Mouse (Mus musculus): ENCODE measurements around the gene Spag17.

Spag17 gene

DNA sequence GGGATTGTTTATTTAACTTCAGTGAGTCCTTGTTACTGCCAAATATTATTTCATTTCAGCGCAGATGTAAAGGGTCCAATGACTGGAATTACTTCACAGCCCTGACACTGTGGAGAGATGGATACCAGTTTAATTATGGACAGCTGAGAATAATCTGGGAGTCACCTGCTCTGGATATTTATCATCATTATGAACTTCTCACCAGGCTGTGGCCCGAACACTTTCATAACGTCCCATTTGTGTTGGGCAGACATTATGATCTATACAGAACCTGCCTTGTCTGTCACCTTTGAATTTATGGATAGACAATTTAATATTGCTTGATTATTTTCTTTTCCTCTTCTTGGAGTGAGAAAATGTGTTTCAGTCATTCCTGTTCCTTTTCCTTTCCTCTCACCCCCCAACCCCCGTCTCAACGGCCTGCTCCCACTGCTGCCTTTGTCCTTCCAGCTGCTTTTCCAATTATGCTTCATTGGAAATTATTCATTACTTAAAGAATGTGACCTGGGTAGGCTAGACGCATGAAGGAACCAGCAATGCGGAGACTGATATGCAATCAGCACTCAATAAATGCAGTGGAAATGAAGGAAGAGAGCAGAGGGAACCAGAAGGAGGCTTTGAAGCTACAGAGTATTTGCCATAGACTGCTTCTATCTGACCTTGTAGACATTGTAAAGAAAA, 74.7 kb downstream of the Spag17 start:
- in situ Hi-C loops (cut with MboI; ENCODE audit: low sequenced_read_pairs) = no loop called here

DNA sequence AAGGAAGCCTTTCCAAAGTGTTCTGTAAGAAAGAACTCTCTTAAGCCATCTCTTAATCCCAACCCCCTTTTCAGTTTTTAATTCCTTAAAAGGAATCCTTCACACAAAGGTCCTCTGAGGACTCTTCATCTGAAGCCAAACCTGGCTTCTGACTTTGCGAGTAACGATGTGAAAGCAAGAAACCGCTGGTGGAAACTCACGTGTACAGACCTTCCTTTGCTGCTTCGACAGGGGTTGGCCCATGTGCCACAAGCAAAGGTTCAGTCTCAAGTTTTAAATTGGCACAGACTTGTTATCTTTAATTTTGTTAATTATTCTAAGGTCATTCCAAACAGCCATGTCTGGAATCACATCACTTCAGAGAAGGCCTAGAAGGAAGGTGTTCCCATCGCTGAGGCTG, 79.1 kb downstream of the Spag17 start:
- in situ Hi-C loops (cut with MboI; ENCODE audit: low sequenced_read_pairs) = no loop called here

DNA sequence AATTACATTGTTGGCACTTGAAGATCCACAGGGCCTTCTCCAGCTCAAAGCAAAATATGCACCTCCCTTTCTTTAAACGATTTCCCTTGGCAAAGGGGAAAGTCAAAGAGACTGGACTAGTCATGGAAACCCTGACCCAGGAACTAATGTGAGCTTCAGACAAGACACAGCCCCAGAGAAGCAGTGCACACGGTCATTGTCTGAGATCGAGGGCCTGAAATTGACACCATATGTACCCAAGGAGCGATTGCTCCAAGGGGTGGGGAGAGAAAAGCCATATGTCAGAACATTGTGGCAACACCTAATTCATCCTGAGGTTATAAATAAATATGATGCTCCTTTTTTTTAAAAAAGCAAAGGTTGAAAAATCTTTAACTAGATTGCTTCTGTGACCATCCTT, 80.7 kb downstream of the Spag17 start:
- in situ Hi-C loops (cut with MboI; ENCODE audit: low sequenced_read_pairs) = no loop called here

DNA sequence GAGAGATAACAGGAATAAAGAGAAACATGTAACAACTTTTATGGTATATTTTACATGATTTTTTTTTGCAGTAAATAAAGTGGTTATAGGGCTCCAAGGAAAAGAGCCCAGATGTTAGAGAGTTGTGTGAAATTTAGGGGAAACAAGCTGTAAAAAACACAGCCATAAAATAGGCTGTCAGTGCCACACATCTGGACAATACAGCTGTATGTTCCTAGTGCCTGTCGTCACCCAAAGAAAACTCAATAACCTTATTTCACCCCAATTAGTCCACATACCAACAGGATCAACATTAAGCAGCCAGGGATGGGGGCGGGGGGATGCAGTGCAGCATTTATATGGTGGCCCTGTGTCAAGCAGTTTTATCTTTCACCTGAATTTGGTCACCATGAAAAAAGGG, 81.1 kb downstream of the Spag17 start:
- in situ Hi-C loops (cut with MboI; ENCODE audit: low sequenced_read_pairs) = no loop called here

DNA sequence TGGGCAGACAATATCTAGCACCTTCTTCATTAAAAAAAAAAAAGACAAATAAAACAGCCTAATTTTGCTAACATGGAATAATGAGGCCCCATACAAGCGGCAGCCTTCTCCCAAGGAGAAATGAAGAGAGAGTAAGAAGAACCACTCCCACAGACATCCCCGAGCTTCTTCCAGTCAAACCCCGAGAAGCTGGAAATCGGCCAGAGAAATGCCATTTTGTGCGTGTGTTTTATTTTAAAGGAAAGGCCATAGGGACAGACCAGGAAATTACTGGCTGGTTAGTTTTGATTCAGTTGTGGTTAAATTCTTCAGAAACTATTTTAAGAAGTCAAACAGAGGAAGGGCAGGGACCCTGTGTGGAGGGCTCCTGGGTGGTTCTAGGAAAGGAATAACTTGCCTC, 85.6 kb downstream of the Spag17 start:
- in situ Hi-C loops (cut with MboI; ENCODE audit: low sequenced_read_pairs) = no loop called here

DNA sequence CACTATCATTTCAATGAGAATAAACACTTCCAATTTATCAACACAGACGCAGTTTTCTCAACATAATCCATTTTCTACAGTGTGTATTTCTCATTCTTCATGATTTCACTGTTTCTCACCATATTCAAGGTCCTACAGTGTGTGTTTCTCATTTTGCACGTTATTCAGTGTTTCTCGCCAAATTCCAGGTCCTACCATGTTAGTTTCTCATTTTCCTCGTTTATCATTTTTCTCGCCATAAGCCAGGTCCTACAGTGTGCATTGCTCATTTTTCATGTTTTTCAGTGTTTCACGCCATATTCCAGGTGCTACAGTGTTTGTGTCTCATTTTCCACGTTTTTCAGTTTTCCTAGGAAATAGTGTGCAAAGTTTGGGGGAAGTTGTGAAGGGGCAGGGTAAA, 95.8 kb downstream of the Spag17 start:
- in situ Hi-C loops (cut with MboI; ENCODE audit: low sequenced_read_pairs) = no loop called here

DNA sequence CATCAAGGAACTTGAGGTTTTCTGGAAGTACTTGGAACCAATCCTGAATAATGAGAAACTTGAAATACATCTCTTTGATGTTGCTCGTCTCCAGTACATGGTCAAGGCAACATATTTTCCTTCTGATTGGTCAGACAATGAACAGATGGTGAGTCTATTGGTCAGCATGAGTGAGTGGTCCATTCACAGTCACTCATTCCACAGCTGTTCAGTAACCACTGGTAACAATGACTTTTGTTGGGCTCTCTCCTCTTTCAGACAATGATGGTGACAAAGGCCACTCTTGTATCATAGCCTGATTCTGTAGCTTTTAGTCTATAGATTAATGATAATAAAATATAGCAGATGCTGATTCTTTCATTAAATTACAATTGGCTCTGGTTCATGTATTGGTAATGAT, 119.5 kb downstream of the Spag17 start:
- in situ Hi-C loops (cut with MboI; ENCODE audit: low sequenced_read_pairs) = no loop called here

DNA sequence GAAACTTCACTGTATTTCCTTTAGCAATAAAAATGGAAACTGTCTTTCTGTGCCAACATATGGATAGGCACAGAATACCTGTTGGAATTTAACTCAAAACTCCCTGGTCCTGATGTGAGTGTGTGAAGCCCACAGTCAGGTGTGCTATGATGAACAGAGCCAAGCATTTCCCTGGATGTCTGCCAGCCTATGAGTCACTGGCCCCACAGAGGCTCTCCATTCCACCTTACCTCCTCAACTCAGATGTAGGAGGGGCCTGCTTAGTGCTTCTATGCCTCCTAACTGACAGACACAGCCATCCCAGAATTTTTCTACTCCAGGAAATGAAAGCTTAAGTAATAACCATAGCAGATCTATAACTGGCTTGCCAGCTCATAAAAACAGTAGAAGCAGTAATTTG, 124.6 kb downstream of the Spag17 start:
- in situ Hi-C loops (cut with MboI; ENCODE audit: low sequenced_read_pairs) = no loop called here

DNA sequence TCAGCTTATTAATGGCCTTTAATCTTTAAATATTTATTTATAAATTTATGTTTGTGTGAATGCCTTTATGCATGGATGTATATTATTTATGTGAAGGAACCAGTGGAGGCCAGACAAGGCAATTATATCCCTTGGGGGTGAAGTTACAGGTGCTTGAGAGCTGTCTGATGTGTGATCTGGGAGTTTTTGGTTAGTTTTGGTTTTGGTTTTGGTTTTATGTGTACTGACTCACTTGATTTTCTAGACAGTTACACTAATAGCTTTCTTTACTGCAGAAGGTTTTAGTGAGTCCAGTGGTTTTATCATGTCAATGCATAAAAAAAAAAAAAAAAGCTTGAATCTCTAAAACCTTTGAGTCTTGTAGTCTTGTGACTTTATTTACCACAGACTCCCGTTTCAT, 128.9 kb downstream of the Spag17 start:
- in situ Hi-C loops (cut with MboI; ENCODE audit: low sequenced_read_pairs) = no loop called here

DNA sequence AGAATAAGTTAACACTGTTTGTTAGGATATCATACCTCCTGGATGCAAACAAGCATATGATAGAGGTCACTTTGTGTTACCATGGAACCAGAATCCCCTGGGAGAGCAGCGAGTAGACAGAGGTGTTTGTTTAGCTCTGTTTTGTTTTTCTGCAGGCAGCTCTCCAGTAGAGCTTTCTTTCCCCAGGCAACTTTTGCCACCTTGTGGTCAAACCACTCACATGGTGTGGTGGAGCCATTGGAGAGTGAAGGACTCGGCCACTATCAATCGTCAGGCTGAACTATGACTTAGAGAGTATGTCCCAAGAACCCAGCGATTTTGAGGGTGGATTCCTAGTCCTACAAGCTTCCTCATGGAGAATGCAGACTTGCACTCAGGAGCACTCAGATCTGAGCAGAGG, 146.1 kb downstream of the Spag17 start:
- in situ Hi-C loops (cut with MboI; ENCODE audit: low sequenced_read_pairs) = no loop called here

DNA sequence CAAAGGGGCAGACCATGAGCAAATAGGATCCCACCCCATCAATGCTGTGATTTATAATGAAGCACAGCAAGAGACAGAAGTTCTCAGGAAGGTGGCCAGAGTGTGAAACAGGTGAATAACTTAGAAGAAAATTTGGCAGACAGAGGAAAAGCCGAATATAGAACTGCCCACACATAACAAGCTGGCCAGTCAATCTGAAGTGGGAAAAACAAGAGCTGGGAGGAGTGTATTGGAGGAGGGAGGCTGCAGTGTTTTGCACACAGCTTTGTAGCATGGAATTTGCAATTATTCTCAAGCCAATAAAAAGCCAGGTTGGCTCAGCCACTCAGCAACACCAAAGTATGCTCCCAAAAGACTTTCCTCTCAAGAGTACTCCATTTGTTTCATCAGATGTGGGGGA, 147.8 kb downstream of the Spag17 start:
- in situ Hi-C loops (cut with MboI; ENCODE audit: low sequenced_read_pairs) = no loop called here

DNA sequence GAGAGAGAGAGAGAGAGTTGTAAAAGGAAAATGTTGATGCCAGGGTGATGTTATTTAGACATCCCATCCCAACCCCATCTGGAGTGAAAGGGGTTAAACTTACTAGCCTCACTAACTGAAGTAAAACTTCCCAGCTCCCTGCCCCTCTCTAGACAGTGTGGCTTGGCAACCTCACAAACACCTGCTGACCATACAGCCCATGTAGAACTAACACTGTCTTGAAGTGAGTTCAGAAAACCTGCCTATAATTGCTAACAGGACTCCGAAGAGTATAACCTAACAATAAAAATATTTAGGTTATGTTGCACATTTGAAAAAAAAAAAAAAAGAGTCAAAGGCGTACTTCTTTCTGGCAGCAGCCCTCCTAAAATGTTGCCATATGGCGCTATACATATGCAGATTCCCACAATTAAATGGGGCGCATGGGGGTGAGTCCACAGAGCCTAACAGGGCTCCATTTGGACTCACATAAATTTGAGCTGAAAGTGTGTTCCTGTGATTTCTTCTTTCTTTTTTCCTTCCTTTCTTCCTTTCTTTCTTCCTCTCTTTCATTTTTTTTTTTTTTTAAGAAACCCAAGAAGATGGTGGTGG, 149.3 kb downstream of the Spag17 start:
- in situ Hi-C loops (cut with MboI; ENCODE audit: low sequenced_read_pairs) = no loop called here

DNA sequence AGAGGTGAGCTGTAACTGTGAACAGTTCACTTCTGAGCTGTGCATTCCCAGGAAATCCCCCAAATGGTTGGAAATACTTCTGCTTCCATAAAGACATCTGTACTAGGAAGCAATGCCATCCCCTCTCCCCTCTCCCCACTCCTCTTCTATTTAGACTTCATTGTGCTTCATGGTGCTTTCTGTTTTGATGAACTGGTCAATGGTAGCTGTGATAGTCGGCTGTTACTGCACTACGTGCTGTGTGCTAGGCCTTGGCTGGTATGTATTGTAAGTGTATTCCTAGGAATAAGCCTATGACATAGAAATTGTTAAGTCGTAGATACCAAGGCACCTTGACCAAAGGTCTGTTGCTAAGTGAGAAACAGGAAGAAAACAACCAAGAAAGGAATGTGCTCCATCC, 149.9 kb downstream of the Spag17 start:
- in situ Hi-C loops (cut with MboI; ENCODE audit: low sequenced_read_pairs) = no loop called here

DNA sequence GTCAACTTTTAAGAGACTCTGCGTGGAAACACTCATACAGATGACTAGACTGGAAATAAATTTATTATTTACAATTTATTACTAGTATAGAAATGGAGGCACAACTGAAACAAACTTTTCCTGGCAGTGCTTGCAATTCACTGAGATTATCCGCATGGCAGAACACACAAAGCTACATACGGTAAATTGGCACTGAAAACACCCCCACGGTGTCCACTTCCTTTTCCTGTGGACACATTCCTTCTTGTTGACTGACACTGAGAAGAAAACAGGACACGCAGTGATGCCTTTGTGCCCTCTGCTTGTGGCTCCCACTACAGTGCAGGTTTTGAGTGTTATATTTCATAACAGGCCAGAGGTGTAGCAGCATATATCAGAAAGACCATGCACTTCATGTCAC, 151.6 kb downstream of the Spag17 start:
- in situ Hi-C loops (cut with MboI; ENCODE audit: low sequenced_read_pairs) = no loop called here

DNA sequence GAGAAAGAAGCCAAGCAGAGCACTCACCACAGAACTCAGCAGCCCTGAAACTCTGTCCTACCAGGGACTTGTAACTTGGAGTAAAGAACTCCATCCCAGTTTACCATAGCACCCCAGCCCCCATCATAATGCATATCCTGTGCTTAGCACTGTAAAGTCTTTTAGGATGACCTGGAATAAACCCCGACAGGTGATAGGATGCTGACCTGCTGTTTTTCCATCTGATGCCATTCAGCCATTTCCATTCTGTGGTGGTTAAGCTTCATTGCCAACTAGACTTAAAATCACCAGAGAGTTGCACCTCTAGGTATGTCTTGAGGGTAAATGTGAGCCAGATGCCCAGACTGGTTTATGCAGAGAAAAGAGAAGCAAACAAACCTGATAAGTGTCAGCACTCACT, 189.2 kb downstream of the Spag17 start:
- in situ Hi-C loops (cut with MboI; ENCODE audit: low sequenced_read_pairs) = no loop called here

DNA sequence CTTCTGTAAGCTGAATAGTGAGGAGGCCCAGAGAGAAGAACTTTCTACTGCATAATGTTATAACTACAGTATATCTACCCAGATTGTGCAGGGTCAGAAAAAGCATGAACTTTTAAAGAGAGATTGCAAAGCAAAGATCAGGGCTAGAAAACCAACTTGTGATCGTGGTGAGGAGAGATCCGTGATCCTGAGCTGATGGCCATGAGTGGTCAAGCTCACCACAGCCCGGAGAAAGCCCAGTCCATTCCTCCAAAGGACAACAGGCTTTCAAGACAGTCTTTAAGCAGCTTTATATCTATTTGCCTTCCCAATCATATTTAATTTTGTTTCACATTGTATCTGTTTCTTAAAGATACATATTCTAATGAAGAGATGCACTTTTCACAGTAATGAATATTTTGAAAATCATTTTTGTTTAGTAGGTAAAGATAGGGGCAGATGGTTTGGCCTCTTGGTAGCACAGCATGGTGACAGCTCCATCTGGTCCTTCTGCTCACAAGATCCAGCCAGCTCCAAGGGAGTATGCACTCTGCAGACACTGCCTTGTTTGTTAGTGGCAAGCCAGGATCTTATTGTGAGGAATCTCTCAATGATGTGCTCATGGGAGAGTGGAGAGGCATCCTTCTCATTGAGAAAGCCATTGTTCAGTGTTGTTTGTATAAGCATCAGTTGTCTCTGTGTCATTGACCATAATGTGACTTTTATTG, 217.3 kb downstream of the Spag17 start:
- in situ Hi-C loops (cut with MboI; ENCODE audit: low sequenced_read_pairs) = no loop called here

DNA sequence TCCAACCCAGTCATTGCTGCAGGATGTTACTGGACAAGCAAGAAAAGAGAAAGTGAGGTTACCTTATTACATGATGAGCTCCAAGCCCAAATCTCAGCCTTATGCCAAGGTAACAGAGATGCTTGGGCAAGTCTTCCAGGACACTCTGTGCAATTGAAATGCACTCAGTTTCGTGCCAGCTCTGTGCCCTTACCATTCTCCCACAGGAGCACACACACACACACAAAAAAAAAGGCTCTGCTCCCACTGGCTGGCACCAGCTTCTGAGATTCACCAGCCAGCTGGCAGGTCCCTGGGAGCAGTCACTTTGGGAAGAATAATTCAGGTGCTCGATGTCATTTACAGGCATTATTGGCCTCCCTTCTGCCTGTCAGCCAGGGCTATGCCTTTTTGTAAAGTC, 221.5 kb downstream of the Spag17 start:
- in situ Hi-C loops (cut with MboI; ENCODE audit: low sequenced_read_pairs) = no loop called here

DNA sequence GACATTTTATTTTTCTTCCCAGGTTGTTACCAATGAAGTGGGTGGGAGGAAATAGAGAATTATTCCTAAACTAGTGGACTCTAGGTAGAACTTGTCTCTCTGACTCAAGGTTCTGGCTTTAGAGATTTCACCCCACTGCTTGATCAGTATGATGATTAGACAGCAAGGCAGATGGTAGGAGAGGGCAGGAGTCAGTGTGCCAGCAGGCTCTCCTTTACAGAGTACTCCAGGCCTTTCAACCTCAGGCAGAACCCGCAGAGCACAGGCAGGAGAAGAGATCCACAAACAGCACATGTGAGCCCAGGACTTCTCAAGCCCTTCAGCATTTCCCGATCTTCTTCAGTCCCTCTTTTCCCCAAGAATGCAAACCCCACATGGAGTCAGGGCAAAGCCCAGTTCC, 233.5 kb downstream of the Spag17 start:
- in situ Hi-C loops (cut with MboI; ENCODE audit: low sequenced_read_pairs) = no loop called here

DNA sequence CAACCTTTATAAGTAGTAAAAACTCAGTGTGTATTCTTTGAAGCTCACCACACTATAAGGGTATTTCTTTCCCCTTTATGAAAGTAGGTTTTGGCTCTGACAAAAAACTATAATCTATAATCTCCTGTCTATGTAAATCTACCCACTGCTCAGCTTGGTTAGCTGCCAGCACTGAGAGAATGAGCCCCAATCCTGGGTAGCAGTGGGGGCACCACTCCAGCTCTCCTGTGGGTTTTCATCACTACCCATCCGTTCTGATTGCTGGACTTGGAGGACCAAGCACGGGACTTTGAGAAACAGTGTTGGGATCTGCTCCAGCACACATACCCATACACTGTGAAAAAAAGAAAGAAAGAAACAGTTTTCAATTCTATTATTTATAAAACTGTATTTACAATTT, 236.8 kb downstream of the Spag17 start:
- in situ Hi-C loops (cut with MboI; ENCODE audit: low sequenced_read_pairs) = no loop called here

DNA sequence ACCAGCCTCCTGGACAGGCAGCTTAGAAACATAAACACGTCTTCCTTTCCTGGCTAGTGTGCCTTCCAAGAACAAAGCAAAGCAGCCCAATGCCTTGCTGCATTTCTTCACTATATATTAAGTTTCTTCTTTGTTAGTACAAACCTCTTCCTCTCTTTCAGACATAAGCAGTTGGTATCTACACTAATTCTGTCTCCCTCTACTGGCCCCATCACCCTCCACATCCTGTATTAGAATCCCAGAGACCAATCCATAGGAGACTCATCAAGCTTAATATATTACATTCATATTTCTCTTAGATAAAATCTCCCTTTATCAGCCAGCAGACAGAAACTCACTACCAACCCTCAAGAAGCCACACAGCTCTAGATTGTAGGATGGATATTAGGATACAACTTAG, 237.2 kb downstream of the Spag17 start:
- in situ Hi-C loops (cut with MboI; ENCODE audit: low sequenced_read_pairs) = no loop called here

DNA sequence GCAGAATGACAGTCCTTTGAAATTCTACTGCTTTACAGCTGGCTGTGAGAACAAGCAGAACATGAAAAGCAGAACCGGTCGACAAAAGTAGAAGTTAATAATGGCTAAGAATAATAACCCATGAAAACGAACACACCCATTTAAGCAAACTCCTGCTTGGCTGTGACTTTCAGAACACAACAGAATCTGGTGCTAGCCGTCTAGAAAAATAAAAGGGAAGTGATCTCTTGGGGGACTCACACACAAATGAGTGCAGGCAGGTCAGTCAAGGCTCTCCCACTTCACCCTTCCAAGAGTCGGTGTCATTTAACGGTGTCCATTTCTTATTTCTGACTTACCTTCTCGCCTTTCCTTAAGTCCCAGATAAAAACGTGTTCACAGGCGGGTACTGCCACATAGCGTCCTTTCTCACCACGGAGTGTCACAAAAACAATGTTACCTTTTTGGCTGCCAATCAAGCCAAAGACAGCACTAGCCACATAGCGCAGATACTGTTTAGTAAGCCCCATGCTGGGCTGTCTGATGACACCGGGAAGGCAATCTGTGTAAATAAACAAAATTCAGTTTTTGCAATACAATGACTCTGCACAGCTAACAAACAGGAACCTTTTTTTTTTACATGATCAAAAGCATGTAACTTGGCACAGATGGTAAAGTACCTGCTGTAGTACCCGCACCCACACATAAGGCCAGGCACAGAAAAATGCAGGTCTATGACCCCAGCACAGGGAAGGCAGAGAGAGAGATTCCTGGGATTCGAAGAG, 275.7 kb downstream of the Spag17 start:
- in situ Hi-C loops (cut with MboI; ENCODE audit: low sequenced_read_pairs) = no loop called here

Measured in CH12F3 (cell line).